Mouse (Mus musculus): ENCODE data around the gene Tspan18.

Gene Tspan18

GRCm38 (mm10) chr2:93176871-93177667 lies 157.2 kb downstream of the Tspan18 start:
- peak; percentile 92 for DNase-seq

DNA sequence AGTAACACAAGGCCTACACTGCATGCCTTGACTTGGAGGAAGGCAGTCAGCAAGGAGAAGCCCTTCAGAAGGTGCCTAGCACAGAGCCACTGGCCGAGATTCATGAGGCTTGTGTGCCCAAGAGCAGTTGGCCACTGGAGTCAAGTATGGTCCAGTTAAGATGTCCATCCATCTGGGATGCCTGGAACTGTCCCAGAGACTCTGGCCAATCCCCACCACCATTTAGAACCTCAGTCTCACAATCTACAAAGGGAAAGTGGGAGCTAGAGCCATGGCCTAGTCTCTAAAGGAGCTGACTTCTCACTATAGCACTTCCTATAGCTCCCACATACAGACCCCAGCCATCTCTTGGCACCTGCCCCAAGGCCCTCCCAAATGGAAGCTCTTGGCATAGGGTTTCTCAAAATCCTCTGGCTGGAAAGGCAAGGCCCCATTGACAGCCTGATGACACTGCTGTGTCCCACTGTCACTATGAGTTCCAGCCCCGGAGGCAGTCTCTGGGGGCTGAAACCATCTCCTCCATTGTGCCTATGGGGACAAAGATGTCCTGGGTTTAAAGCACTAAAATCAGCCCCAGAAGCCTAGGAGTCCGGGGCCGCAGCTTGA lies 158.0 kb downstream of the Tspan18 start:
- no peak for DNase-seq

- DNase-seq, result no peak
Observed at GRCm38 (mm10) chr2:93175721-93176120, 158.6 kb downstream of the Tspan18 start.

DNA sequence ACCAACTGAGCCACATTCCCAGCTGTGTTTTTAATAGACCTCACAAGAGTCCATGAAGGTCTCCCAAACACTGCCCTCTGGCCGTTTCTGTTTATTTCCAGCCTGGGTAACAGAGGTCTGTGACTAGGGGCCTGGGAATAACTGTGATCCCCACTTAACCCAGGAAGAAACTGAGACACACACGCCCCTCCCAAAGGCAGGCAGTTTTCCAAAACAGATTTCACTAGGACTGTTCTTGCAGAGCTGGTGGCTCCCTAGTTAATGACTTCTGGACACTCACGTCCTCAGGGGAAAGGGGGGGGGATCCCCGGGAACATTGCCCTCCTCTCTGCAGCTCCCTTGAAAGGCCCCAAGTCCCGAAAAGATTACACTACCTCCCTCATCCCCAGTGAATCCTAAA lies 159.0 kb downstream of the Tspan18 start:
- DNase-seq, result no peak

DNA sequence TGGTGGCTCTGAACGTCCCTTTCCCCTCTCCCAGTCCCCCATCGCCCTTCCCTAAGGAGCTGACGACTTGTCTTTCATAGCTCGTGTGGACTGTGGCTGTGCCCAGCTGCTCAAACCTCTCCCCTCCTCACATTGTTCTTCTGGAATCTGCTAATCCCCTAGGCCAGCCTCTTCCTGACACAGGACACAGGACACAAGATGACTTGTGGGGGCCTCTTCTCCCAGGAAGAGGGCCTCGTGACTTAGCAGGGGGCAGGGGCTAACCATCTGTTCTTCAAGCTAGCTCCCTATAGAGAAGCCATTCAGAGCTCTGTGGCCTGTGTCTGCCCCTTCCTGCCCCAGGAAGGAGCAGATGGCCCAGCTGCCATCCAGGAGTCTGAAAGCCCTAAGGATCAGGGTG lies 160.1 kb downstream of the Tspan18 start:
- no peak for DNase-seq

- DNase-seq, result peak; percentile 53
Observed at GRCm38 (mm10) chr2:93172460-93172859, 161.8 kb downstream of the Tspan18 start.

DNA sequence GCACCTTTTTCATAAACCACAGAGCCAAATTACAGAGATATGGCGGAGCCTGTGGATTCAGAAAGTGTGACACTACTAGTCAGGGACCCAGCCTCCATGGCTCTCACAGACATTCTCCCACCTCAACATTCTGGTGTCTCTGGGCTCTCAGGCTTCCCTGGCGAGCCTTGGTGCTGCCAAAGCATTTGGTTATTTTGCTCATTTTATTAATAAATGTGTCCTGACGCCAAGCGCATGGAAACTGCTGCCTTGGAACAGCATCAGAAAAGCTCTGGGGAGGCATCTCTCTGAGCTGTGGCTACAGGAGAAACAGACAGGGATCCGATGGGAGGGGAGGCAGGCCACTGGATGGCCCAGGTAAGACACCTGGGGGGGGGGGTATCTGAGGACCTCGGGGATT lies 162.4 kb downstream of the Tspan18 start:
- DNase-seq, result no peak

DNA sequence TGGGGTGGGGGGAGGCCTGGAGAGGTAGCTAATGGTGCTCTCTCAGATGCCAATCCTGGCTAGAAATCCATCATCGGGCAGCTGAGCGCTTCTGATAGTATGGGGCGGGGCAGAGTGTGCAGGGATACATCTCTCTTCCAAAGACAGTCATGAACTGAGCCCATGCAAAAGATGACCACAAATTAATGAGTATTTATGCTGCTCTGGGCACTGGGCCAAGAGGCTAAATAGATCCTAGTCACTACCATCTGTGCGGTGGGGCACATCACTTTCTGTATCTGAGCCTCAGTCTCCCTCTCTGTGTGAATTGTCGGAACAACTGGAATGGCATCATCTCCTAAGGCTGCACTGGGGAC lies 163.5 kb downstream of the Tspan18 start:
- no peak for DNase-seq

GRCm38 (mm10) chr2:93170156-93170844 lies 164.0 kb downstream of the Tspan18 start:
- no peak for DNase-seq

DNA sequence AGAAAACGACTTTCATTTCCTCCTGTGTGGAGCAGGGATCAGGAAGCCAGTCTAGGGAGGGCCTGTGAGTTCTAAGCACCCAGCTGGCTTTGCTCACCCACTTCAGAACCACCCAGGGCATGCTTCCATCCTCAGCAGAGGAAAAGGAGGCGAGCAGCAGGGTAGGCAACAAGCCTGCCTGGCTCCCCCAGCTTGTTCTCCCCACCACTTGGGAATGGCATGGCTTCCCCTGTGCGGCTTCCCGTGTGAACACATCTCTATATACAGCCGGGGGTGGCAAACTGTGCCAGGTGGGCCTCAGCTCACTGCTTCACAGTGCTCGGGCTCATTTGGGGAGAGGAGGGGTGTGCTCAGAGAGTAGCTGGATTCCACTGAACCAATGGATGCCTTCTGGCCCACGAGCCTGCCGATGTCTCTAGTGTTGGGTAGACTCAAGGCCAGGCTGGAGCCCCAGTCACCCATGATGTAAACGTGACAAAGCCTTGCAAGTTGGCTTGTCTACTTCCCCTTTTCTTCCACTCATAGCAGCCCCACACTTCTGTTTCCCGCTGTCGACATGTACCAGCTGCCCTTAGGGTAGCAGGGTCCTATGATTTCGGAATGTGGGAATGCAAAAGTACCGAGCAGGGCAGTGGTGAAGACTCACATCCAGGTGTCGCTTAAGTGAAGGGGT lies 167.4 kb downstream of the Tspan18 start:
- no peak for DNase-seq

DNA sequence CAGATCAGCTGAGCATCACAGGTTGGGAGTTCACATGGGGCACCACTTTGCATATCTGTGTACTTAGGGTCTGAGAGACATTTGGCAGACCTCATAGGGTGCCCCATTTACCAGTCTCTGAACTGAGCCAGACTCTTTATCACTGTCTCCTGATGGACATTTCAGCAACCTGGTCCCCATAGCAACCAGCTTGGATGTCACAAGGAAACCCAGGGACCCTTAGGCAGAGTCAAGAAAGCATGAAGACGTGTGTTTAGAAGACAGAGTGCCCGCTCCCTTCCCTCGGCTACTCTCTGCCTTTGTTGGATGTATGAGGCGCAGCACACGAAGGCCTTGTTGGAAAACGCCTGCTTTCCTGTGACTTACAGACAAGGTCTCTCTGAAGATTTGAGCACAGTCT lies 168.0 kb downstream of the Tspan18 start:
- DNase-seq, result no peak

- DNase-seq, result no peak
Observed at GRCm38 (mm10) chr2:93163750-93164335, 170.5 kb downstream of the Tspan18 start.

- DNase-seq, result no peak
Observed at GRCm38 (mm10) chr2:93163317-93163716, 171.0 kb downstream of the Tspan18 start.

DNA sequence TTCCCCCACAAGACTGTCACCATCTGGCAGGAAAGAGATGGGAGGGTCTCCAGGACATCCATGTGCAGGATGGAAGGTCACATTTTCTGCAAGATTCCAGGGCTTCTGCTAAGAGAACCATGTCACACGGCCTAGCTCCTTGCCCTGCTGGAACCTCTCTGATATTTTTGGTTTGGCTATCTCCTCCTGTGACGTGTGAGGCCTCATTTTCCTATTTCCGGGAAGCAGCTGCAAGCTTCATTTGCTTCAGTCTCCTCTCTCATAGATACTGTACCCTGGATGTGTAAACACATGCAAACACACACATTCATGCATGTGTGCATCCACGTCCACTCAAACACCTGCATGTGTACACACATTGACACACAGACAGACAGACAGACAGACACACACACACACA lies 171.5 kb downstream of the Tspan18 start:
- DNase-seq, result no peak

- no peak for DNase-seq
Observed at GRCm38 (mm10) chr2:93161914-93162664, 172.2 kb downstream of the Tspan18 start.

GRCm38 (mm10) chr2:93160467-93161035 lies 173.8 kb downstream of the Tspan18 start:
- no peak for DNase-seq

DNA sequence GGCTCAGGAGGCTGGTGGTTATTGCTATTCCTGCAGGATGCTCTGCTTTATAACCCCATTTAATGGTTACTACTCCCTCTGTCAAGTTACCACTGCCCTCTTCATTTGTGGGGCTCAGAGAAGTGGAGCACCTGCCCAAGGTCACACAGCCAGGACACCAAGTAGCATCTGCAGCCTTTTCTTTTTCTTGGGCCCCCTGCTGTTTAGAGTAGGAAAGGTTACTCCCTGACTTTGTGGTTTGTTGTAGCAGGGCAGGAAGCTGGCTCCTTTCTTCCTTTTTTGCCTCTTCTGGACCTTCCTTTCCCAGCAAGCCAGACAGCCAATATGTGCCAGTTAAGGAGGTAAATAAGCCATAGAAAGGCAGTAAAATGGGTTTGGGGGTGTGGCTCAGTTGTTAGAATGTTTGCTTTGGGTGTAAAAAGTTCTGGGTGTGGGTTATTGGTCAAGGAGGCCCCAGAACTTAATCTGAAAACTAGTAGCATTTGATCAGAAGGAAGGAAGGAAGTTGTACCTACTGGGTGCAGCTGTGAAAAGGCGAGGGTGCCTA lies 179.7 kb downstream of the Tspan18 start:
- DNase-seq, result peak; percentile 36

DNA sequence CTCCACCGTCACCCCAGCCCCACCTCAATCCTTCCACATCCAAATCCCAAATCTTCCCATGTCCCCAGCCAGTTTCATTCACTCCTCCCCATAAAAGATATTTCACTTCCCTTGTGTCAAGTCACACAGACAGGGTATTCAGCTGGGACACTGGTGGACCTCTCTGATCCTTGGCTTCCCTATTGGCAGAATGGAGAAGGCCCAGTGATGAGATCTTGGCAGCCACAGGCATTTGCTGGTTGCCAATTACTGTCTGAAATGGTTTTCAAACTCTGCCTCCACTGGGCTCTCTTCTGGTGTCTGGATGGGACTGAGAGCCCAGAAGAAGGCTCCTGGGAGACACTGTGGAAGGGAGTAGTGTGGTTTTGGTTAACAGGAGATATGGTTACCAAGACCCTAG lies 180.5 kb downstream of the Tspan18 start:
- no peak for DNase-seq

GRCm38 (mm10) chr2:93152883-93153491 lies 181.3 kb downstream of the Tspan18 start:
- DNase-seq, result no peak

- DNase-seq, result no peak
Observed at GRCm38 (mm10) chr2:93152191-93152601, 182.1 kb downstream of the Tspan18 start.

Data from thymus, postnatal 25 days (tissue).